Mouse (Mus musculus) layer of hippocampus, adult 9-10 months (tissue): ENCODE results near the gene Ifitm10.
"Not testable (repeated sequence)": the region's sequence is repeated elsewhere in the genome, so short reads cannot be mapped to it uniquely, and the experiment has no call there.

Experiments used
- DNase-seq: peaks from one replicate; pipeline ENCODE4 v3.0.0; 2022; ENCODE audit warnings: low spot score

Ifitm10 gene

DNA sequence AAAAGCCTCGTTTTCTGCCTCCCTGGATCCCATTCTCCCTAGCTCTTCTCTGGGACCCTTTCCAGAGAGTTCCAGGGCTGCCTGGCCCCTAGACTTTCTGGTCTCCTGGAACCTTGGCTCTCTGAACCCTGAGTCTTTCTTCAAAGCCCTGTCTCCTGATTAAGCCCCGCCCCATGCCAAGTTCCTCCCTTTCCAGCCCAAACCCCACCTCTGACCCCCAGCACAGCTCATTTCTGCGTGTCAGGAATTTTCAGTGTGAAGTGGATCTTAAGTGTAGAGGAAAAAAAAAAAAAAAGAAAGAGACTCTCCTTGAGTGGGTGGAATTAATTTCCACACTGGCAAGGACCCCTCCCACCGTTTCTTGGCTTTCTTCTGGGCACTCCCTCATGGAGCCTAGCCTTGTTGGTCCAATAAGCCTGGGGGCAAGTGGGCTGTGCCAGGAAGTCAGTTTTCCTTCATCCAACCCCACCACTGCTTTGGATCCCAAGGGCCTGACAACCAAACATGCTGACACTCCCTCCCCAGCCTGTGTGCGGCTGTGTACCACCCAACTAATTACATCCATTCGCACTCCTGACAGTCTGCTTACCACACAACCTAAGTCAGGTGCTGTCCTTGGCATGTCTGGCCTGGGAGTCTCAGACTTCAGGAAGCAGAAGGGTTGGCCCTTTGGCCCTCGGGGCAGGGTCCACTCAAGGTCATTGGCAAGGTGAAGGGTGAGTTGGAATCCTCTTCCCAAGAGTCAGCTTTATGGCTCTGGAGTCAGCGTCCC, at the start of gene Ifitm10:
Gene Ifitm10 (minus strand): TSS at position 113 of the 772 bp plus-strand sequence.
- DNase-seq = no peak

DNA sequence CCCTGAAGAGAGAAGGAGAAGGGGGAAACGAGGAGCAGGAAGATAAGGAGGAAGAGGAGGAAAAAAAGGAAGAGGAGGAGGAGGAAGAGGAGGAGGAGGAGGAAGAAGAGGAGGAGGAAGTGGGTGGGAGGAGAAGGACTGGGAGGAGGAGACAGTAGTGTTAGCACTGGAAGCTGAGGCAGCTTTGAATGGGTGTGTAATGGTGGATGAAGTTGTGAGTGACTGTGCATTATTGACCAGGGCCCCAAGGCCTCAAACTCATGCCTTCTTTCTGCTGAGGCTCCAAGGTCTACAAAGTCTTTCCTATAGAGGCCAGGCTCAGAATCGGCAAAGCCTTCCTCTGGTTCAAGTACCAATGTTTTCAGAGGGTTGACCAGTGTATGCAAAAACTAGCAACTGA, 48.3 kb upstream of the Ifitm10 start:
- no peak for DNase-seq

DNA sequence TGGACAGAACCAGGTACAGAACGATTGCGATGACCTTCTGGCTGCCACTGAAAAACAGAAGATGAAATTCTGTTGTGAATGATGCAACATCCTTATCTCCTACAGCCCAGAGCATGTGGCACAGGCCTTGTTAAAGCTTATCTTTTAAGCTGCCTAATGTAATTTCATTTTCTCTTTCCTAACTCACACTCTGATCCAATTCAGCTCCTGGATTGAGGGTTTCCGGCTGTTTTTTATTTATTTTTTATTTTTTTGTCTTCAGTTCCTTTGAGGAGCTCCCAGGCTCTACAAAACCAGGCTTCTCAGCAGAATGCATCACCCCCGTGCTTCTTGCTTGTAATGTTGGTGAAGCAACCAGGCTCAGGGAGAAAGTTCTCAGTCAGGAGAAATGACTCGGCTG, 46.3 kb upstream of the Ifitm10 start:
- DNase-seq = no peak

GRCm38 (mm10) chr7:142418679-142419078, 45.1 kb upstream of the Ifitm10 start:
- no peak for DNase-seq

- no peak for DNase-seq
These were observed 44.5 kb upstream of the Ifitm10 start for GRCm38 (mm10) chr7:142418027-142418426.

DNA sequence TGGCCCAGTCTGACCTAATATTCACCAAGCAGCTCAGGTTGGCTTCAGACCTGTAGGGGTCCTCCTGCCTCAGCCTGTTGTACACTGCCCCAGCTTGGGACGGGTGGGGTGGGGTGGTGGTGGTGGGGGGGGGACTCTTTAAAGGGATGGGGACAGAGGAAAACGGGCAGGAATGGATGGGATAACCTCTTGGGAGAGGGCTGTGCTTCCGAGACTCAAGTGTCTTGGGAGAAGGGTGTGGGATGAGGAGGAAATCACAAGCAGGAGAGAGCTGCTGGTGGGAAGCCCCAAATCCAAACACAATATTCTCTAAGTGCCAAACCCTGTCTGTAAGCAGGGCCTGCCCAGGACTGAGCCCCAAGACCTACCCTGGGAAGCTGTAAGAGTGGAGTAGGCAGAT, 42.7 kb upstream of the Ifitm10 start:
- no peak for DNase-seq

GRCm38 (mm10) chr7:142415314-142415713, 41.8 kb upstream of the Ifitm10 start:
- no peak for DNase-seq

DNA sequence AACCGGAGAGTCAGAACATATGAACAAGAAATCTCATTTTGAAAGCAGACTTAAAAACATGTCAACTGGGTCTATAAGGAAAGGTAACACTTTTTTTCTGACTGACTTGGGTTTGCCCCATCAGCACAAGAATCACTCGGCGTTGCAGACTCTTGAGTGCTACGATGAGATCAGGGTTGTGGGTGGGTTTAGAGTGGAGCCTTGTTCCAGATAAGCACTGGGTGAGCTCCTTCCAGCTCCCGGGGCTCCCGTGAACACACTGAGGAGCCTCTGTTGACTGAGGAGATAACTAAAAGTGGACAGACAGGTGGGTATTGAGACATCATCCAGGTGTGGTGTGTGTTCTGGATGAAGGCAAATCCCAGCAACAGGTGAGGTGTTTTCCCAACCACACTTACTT, 39.7 kb upstream of the Ifitm10 start:
- no peak for DNase-seq

DNA sequence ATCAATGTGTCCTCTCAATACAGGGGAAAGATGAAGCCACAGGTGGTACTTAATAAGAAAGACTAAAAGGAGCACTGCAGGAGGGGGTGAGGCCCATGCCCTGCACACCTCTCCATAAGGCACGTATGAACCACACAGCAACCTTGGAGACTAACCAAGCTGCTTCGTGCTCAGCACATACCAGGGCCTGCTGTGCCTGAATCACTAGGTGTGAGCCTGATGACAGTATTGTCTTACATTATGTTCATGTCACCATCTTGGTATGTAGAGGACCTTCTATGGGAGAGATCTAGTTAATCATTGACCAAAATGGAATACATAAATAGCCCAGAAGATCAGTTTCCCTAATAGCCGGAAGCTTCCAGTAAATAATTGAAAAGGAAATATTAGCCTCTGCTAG, 36.0 kb upstream of the Ifitm10 start:
- DNase-seq = no peak

DNA sequence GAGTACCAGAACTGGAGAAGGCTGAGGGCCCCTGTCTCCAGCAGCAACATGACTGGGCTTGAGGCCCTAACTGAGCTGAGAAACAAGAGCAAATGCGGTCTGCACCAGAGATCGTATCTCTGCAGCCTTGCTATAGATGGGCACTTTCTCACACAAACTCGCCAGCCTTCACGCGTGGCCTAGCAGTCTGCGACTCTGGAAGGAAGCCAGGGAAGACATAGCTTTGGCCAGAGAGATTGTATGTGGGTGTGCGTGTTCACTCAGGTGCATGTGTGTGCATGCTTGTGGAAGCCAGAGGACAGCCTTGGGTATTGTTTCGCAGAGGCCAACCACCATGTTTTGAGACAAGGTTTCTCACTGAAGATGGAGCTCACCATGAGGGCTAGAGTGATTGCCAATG, 35.1 kb upstream of the Ifitm10 start:
- no peak for DNase-seq

GRCm38 (mm10) chr7:142407935-142408334, 34.4 kb upstream of the Ifitm10 start:
- no peak for DNase-seq

DNA sequence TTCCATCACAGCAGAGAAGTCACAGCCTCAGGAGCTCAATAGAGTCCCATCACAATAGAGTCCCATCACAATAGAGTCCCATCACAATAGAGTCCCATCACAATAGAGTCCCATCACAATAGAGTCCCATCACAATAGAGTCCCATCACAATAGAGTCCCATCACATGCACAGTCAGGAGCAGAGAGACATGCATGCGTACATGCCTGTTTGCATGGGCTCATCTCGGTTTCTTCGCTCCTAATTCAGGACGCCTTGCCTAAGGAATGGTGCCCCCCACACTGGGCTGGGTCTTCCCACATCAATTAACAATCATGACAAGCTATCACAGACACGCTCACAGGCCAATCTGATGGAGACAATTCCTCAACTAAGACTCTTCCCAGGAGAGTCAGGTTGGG, 31.6 kb upstream of the Ifitm10 start:
- DNase-seq = not testable (repeated sequence)

- no peak for DNase-seq
These were observed 30.0 kb upstream of the Ifitm10 start for GRCm38 (mm10) chr7:142403591-142403990.

DNA sequence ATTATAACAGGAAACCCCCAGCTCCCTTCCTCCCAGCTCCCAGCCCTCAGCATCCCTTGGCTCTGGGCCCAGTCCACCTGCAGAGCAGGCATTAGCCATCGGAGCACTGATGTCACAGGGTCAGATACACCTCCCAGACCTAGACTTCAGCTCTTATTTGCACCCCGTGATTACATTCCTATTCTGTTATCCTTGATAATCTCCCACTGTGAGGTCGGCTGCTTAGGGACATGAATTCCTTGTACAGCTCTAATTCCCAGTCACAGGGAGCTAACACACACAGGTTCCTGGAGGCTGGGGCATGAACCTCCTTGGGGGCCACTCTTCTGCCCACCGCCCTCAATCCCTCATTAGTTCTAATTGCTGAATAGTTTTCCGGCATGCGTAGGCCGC, 27.2 kb upstream of the Ifitm10 start:
- DNase-seq = no peak

DNA sequence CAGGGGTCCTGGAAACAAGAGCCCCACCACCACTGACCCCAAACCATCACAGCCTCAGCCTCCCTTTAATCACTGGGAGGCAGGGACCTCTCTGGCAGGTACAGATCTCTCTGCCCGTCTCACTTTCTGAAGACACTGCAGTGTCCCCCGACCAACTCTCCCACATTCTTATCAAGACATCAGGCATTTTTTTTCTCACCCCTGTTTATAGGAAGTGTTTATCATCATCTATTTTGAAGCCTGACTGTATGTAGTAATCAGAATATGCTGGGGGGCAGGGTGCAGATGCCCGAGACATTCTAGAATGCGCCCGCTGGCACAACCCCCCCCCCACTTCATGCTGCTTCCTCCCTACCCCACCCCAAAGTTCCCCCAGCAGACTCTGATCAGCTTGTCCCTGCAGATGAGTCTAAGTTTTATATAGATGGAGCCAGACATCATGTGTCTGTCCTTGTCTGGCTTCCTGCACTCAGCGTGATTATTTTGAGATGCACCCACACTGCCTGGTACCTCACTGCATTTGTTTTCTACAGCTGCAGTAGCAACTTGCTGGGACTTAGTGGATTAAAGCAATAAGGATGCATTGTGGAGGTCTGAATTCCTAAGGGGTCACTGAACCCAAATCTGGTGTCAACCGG, 26.7 kb upstream of the Ifitm10 start:
- DNase-seq = no peak

DNA sequence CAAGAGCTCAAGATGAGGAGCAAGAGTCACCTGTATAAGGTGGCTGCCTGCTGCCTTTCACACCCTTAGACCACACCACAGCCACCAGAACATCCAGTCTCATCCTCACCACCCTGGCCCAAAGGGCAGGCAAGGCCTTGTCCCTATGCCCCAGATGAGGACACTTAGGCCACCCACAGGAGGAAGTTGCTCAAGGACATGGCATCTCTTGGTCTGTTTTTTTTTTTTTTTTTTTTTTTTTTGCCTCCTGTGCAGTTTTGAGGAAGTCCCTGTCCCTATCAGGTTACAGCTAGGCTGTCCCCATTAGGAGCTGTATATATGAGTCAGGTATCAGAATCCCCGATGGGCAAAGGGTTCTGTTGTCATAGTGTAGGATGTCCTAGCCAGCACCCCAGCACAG, 25.7 kb upstream of the Ifitm10 start:
- DNase-seq = no peak

- DNase-seq = no peak
These were observed 24.5 kb upstream of the Ifitm10 start for GRCm38 (mm10) chr7:142398052-142398451.

DNA sequence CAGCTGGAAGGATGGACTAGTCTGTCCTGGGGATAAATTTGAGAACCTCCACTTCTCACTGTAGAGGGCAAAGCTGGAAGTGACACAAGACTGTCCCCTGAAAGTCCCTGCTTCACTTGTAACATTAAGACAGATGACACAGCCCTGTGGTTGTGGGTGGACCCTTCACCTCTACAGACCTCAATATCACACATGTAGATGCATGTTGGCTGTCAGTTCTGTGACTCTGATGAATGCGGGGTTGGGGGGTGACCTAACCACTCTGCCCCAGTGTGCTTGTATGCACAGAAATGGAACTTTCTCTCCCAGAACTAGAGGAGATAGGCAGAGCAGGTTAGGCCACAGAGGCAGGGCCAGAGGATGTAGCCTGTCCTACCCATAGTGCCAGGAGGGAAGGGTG, 23.1 kb upstream of the Ifitm10 start:
- no peak for DNase-seq

GRCm38 (mm10) chr7:142395472-142395871, 21.9 kb upstream of the Ifitm10 start:
- no peak for DNase-seq

DNA sequence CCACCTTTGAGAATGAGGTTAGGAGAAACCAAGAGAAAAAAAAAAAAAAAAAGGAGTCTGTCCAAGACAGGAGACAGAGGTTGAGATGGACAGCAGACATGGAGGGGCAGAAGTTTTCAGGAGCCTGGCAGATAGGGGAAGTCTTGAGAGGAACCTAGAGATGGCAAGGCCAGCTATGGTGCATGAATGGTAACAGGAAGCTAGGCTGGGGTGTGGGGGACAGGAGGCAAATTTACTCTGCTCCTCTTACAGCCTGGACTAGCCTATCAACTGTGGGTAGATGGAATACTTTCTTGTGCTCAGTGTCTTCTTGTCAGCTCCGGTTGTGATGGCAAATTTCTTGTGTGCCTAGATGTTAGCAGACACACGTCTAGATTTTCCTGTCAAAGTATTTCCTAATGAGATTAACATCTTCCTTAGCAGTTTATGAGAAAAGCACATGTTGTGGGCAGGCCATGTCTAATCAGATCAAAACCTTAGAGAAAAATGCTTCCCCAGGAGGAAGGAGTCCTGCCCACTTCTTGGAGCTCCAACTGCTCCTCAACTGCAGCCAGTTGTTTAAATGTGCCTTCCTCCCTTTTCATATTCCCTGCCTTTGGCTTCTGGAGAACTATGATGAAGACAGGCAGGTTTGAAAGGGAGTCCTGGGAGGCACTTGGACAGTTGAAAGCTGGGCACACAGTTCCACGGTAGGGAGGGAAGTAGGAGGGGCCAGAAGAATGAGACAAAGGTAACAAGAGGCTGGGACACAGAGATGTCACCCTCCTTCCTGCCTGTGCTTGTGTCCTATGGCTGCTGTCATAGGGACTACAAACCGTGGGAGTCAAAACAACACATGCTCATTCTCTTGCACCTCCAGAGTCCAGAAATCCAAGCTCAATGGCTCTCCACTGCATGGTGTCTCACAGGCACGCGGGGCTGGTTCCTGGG, 21.0 kb upstream of the Ifitm10 start:
- no peak for DNase-seq

GRCm38 (mm10) chr7:142393191-142393590, 19.6 kb upstream of the Ifitm10 start:
- DNase-seq = no peak

DNA sequence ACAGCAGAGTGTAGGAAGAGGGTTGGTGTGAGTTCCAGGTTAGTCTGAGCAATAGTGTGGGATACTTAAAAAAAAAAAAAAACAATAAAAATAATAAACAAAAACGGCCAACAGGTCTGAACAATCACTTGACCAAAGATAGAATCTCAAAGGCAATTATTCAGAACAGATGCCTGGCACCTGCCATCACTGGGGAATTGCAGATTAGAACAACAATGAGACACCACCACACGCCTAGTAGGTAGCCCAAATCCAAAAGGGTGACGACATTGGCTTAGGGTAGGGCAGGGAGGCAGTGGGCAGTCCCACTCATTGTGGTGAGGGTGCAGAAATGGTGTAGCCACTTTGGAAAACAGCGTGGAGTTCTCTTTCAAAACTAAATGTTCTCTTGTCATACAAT, 18.1 kb upstream of the Ifitm10 start:
- no peak for DNase-seq

- DNase-seq = no peak
These were observed 17.6 kb upstream of the Ifitm10 start for GRCm38 (mm10) chr7:142391108-142391507.
